Mouse (Mus musculus) MEL-GATA-1-ER (cell line): ENCODE measurements at regions not wholly inside any gene's neighbourhood (a gene's known extent, or its start where the extent isn't known, plus 50 kb on each side); places are given as distances from the start of the nearest gene placed in this dataset.

Experiments used
- DNase-seq: peaks from one replicate; pipeline ENCODE4 v3.0.0-alpha.2; 2012; ENCODE audit warnings: low read depth; ENCODE audit errors: extremely low read depth

DNA sequence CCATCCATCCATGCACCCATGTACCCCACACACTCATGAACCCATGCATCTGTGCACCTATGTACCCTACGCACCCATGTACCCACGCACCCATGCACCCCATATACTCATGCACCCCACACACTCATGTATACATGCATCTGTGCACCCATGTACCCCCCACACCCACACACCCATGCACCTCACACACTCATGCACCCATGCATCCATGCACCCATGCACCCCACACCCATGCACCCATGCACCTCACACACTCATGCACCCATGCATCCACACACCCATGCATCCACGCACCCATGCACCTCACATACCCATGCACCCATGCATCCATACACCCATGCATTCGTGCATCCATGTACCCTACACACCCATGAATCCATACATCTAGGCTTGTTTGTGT is 63.6 kb downstream of the 4930564D02Rik start:
- no peak for DNase-seq

DNA sequence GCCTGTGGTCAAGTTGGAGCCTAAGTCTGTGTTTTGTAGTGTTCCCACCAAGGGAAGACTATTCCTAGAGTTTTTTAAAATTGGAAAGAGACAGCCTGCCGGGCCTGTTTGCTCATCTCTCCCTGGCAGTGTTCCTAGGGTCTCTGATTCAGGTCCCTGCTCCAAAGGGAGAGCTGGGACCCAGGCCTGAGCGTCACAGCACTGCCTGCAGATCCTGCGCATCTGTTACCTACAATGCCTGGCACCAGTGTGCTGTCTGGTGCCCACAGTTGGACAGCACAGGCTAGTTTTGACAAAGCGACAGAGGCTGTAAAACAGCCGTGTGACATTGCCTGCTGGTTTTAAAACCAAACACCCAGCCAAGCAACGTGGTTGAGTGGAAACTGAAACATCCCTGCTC is 64.4 kb downstream of the 4930564D02Rik start:
- DNase-seq = no peak

DNA sequence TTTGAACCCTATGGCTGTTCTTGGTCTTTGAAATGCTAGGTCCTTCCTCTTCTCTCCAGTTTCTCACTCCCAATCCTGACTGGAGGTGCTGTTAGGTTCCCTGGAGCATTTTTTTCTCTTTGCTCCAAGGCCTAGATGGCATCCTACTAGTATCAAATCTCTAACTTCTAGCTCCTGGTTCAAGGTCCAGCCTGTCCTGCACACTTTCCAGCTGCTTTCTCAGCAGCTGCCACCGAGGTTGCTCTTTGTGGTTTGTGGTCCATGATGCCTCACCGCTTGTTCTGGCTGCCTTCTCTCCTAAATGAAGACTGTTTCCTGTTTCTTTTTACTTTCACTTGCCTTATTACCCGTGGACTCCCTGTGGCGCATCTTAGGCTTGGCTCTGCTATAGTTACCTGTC is 66.4 kb downstream of the 4930564D02Rik start:
- no peak for DNase-seq

DNA sequence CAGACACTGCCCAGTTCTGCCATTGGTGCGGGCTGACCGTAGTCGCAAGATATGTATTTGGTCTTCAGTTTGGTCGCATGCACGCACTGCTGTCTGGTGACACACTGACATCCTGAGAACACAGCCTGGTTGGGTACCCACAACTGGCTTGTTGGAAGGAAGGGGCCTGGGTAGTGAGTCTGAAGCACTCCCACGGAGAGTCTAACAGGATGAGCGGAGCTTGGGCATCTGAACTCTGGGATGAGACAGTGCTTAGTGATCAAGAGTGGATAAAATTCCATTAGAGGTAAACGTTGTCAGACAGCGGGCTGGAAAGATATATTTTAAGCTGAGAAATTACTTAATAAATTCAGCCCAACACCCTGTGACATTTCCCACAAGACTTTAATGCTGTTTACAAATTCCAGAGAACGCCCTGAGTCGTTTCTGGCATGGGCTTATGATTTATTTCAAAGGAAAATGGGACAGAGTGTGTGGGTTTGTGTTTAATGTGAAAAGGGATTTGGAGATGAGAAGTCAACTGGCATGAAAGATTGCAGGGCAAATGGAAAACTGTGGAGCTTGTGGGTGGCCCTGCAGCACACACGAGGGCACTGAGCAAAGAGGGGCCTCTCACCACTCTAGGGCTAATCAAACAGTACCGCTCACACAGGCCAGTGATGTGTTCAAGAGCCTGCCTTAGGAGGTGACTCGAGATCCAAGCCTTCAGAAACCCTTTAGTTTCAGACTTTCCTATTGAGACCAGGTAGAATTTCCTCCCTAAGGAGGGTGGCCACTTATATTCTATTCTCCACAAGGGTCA is 74.7 kb downstream of the 4930564D02Rik start:
- no peak for DNase-seq

DNA sequence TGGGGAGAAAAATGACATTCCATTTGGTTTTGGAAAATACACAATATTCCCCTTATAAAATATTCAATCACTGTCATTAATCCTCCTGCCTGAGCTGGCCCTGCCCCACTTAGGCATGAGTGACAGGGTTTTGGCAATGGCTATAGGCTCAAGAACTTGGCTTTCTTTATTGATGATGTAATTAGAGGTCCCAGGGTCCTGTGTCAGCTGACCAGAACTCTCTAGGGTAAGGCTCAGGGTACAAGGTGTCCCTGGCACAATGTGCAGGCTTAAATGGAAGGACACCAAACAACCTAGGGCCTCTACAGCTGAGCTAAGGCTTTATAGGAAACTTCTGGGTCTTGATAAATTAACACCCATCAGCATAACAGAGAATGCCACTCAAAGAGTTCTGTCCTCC is 76.0 kb downstream of the 4930564D02Rik start:
- DNase-seq = no peak

DNA sequence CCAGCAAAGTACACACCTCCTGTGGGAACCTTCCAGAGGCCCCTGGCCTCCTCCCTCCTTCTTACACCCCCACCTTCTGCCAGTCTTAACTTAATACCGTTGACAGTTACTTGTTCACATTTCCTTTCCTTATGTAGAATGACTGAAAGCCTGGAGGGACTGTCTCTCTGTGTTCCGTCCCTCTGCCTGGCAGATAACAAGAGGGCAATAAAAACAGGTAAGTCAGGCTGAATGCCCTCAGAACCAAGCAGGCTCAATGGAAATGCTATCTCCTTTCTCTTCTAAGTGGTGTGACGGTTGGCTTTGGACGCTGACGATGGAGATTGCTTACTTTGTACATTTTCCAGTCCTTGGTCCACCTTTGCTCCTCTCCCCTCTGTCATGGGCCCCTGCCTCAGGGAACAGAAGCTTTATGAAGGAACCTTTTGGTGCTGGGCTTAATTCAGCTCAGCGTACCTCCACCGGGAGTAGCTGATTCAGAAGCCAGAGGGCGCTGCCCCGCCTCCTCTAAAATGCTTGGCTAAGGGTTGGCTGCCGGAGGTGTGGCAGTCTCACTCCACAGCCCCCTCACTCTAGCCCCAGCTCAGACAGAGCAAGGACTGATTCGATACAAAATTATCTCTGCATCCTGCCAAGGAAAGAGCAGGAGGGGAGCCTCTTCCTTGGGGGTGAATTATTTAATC is 85.0 kb downstream of the 4930564D02Rik start:
- DNase-seq = no peak

DNA sequence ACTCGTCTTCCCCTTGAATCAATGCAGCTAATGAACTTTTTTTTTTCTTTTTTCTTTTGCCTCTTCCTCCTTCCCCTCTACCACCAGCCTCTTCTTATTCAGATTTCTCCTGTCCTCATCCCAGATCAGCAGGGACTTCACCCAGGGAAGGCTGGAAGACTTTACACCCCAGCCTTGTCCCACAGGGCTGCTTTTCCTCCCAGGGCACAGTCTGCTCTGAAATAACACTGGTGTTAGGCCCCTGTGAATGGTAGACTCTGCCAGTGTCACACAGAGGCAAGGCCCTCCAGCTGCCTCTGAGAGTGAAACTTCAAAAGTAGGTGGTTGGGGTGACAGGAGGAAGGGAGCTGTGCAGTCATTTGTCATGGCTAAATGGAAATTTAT is 85.5 kb downstream of the 4930564D02Rik start:
- DNase-seq = no peak

DNA sequence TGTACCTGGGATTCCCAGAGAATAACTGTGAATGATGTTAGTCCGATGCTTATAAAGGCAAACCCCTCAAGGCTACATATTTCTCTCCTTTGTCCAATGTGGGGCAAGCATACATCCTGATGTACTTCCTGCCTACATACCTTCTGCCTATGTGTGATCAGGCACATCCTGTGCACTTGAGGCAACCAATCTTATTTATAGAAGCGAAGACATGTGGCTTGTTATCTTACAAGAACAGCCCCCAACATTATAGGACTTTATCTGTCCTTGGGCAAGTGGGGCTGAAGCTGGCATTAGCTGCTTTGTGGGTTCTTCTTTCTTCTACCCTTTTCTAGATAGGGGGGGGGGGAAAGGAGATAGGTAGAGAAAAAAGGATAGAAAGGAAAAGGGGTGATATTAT is 91.7 kb downstream of the 4930564D02Rik start:
- DNase-seq = no peak

DNA sequence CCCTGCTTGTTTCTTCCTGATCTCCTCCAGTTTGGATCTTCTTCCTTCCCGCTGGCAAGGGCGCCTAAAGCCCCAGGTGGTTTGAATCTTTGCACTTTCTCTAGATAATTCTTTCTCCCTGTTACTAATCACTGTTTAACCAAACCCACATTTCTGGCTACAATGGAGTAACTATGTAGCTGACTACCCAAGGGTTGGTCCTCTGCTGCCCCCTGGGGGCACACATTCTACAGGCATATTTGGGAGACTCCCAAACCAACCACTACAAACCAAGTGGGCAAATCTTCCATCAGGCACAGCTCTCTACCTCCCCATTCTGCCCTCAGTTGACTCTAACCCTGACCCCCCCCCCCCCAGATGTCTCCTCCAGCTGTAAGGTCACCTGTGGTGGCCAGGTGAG is 98.7 kb downstream of the 4930564D02Rik start:
- DNase-seq = no peak

DNA sequence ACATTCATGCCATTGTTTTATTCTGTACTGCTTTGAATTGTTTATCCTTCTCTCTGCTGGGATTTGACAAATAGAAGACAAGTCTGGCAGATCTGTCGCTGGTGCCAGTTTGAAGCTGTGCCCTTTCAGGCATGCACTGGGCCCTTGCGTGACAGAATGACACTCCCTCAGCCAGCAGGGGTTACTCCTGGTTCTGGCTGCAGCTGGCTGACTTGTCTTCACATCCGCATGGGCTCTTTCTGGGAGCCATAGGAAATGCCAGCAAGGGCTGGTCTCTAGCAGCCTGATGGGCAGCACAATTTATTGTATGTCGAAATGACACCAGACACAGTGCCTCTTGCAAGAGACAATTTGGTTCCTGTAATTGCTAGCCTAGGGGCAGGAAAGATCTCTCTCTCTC is 102.5 kb downstream of the 4930564D02Rik start:
- no peak for DNase-seq

DNA sequence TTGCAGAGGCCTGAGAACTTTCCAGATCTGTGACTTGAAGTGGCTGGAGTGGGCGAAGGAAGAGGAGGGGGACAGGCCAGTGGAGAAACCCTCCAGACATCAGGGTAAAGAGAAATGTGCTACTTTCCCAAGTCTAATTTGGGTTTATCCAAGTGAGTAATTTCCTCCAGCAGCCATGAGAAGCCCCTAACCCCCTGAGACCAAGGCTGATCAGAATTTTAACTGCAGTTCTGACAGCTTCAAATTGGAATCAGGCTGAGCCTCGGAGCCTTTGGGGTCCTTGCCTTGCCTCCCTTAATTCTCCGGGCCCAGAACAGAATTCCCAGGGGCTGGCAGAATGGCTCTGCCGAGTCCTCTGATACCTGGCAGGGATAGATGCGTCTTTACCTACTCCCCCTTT is 104.9 kb downstream of the 4930564D02Rik start:
- DNase-seq = no peak

DNA sequence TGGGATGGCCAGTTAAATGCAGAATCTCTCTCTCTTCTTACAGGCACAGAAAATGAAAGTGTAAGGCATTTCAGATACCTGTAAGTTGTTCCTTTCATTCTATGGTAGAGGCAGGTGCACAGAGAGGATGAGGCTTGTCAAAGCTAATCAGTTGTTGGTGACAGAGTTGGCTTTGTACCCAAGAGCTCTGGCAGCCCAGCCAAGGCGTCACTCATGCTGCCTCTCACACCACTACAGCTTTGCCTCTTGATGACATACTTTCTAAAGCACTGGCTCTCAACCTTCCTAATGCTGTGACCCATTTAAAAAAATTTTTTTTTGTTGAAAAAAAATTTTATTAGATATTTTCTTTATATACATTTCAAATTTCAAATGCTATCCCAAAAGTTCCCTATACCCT is 105.4 kb downstream of the 4930564D02Rik start:
- no peak for DNase-seq

DNA sequence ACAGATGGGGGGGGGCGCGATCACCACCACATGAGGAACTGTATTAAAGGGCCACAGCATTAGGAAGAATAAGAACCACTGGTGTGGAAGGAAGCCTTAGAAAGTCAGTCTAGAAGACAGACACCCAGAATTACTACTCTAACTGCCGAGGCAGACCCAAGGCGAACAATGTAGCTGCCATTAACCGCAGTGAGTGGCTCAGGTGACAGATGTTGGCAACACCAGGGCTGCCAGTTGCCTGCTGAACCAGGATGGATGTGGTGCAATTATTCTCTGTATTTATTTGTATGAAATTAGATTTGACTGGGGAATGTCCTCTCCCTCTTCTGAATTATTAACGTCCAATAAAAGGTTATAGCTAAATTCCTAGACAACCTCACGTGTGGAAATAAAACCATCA is 124.7 kb downstream of the 4930564D02Rik start:
- DNase-seq = no peak

DNA sequence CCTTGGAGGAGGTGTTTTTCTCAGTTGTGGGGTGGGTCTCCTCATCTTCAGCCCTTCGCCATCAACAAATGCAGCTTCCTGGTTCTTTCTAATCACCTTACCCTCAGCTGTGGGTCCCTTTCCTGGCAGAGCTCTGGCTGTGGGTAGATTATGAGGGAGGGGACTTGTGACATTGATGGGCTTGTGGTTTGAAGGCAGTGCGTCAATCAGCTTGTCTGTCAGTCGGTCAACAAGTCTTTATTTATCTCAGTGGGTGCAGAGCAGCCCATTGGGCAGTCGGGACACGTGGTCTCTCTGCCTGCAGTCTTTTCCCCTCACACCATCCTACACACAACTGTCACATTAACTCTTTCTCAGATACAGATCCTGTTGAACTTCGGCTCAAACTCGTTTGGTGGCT is 125.2 kb downstream of the 4930564D02Rik start:
- DNase-seq = no peak

DNA sequence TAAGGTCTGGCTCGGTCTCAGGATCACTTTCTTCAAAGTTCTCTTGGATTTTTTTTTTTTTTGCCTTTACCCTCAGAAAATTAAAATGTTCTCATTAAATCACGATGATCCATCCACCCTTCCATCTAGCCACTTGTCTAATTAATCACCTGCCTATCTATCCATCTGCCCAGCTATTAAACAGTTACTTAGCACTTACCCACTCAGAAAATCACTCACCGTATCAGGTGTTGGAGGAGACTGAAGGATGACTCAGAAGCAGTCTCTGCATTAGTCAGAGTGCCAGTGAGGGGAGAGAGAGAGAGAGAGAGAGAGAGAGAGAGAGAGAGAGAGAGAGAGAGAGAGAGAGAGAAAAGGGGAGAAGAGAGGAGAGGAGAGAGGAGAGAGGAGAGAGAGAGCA is 134.1 kb downstream of the 4930564D02Rik start:
- no peak for DNase-seq

DNA sequence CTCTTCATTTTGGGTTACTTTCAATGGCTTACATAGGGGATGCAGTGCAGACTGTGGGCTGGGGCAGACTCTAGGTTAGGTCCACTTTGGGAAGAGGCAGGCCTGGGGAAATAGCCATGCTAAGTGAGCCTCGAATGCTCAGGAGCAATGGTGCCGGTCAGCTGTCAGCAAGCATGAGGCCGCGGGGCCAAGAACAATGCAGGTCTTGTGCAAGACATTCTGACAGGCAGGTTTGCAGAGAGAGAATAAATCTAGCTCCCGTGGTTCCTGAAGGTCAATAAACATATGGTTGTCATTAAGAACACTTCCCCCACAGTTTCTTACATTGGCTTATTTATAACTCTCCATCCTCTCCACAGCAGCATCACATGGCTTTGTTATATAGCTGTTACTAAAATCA is 142.5 kb downstream of the 4930564D02Rik start:
- no peak for DNase-seq

DNA sequence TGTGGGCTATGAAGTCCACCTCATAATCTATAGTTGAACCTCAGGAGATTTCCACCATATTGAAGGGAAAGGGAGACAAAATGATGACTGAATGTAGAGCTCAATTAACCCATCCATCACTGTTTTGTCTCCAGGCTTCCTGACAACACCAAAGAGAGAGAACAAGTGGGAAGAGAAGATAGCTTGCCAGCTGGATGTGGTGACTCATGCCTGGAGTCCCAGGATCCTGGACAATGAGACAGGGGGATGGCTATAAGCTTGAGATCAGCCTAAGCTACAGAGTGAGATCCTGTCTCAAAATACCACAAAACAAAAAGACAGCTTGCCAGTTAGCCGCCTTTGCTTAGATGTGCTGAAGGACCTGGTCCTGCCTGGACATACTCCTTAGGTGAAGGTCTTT is 144.4 kb downstream of the 4930564D02Rik start:
- DNase-seq = no peak

DNA sequence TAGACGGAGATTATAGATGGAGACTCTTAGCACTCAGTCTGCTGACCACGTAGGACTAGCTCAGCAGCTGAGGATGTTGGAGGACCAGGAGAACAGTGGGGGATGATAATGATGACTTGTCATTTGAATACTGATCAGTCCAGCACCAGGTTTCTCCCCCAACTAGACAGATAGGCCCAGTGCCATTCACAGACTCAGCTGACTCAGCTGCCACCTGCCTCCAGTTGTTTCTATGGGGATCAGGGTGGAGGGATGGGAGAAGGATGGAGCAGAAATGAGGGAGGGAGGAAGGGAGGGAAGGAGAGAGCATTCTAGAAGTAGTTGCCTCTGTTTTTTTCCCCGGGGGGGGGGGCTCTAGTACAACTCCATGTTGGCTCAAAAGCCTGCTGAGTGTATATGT is 145.1 kb downstream of the 4930564D02Rik start:
- DNase-seq = no peak

DNA sequence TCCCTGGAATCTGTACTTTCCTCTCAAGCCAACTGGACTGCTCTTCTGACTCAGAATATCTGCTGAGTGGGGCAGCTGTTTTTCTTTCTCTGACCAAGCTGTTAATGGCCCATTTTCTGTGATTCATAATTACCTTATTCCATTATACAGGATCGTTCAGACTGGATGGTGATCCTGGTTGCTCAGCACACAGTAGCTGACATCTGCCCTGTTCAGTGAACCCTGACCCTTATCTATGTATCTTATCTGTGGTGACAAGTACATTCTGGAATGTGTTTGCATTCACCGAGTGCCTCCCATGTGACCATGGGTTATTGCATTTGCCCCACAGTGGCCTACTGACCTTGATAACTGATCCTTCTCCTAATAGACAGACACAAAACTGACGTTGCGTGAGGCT is 148.2 kb downstream of the 4930564D02Rik start:
- no peak for DNase-seq

DNA sequence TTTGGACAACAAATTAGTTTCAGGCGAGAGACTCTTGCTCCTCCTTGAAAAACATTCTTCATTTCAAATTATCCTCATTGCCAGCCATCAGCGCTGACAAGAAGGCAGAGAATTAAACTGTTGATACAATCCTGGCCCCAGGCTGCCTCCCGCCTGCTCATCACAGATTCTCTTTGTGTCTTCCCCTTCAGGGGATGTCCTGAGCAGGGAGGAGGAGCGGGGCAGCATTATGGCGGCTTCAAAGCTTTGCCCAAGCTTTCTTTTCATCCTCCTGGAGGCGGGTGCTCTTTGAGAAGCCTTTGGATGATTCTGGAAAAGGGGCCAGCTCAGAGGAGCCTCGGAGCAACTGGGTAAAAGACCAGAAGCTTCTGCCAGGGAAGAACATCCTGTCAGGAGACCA is 149.1 kb downstream of the 4930564D02Rik start:
- DNase-seq = no peak

DNA sequence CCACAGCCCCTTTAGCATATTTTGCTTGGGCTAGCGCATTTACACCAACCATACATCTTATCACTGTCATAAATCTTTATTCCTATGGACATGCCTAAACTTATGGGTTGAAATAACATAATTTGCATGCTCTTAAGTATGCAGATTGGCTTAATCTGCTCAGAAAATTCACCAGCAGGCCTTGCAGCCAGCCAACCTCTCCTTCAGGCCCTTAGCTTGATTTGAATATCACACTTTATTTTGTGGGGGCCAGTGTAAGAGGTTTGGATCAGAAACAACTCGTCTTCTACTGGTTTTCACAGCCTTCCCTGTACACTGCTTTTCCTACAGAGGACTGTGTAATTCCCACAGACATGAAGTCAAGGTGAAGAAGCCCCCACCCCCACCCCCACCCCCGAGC is 153.0 kb downstream of the 4930564D02Rik start:
- DNase-seq = no peak

DNA sequence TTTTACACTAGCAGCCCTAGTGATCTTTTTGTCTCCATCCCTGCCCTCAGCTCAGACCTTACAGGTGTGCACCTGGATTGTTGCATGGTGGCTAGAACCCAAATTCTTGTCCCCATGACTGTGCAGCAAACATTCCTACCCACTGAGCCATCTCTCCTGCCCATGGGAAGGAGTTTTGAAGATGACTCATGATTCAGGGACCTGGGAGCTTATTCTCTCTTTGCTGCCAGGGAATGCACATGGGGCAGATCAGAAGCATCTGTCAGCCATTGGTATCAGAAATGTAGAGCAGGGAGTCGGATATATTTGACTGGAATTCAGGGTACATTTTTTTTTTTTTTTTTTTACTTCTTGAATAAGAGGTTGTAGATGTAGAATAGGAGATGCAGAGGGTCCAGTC is 154.0 kb downstream of the 4930564D02Rik start:
- no peak for DNase-seq

DNA sequence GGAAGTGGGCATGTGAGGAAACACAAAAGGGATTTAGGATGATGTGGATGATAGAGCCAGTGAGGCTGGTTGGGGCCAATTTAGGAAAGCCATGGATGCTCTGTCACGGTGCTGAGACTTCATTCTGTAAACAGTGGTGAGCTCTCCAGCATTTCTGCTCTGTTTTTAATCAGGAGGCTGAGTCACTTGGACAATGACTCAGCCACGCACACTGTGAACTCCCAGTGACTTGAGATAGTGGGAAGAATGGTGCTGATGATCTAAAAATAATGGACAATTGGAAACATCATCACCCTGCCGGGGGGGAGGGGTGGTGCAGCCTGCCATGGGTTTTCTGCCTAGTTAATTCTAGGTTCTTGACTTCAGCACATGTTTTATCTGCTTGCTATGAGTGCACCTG is 156.3 kb downstream of the 4930564D02Rik start:
- DNase-seq = no peak
